Mouse (Mus musculus) mesoderm, embryonic 11.5 days (tissue): Measurements from ENCODE around the gene Gnb2.

Source experiments
- DNase-seq: peaks from one replicate; pipeline ENCODE4 v3.0.0-alpha.2; 2012; ENCODE audit warnings: low read depth, low spot score

Gnb2 gene

DNA sequence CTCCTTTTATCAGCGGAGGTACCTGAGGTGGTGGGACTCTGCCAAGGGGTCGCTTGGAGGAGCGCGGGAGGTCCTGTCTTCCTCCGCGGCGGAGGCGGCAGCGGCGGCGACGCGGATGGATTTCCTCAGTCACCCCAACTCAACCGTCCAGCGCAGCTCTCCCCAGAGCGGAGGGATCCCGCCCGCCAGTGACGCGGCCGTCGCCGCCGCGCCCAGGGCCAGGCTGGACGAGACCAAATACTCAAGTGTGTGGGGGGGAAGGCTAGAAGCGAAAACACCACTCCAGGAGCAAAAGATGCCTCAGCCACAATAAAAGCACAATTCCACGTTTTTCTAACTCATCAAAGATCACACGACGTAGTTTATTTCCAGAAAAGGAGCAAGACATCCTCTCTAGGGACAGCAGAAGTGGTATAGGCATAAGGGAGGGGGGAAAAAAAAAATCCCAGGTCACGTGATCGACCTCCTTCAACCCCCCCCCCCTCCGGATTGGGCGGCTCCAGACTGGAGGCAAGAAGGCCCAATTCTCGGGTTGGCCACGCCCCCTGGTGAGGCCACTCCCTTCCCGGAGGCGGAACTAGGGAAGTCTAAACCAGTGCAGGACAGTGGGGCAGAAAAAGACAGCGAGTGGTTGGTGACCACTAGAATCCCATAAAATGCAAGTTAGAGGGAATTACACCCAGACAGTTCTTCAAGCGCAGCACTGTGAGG, at the start of gene Gnb2, which contains the start of gene Epo:
Gene Gnb2 (minus strand): TSS at position 394 of the 711 bp plus-strand sequence.
Gene Epo (minus strand): TSS at position 126 of the 711 bp plus-strand sequence.
- peak; percentile 99 for DNase-seq

DNA sequence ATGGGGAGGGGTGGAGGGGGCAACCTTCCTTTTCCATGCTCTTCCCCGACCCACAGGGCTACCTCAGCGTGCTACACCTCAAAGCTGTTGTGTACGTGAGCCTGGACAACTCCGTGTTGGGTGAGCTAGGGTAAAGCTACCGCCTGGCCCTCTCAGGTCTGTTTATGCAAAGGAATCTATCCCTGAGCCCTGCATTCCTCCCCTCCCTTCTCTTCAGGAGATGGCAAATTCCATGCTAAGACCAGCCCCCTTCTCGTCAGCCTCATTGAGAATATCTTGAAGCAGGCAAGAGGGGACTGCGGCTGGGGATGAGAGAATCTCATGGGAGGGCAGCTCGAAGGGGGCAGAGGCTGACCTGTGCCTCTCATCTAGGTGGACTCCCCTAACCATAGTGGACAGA, 49.4 kb upstream of the Gnb2 start:
- no peak for DNase-seq

DNA sequence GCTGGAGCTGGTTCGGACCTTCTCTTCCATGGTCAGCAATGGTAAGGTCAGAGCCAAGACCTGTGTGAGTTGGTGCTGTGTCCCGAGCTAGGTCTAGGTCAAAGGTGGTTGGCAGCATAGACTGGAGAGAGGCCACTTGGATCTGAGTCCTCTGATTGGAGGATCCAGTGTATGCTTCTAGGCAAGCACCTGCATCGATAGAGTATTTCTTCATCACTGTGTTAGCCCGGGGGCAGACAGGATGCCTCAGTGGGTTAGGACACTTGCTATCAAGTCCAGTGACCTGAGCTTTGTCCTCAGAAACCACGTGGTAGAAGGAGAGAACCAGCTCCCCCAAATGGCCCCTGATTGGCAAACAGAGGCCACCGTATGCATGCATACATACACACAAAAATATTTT, 46.9 kb upstream of the Gnb2 start:
- no peak for DNase-seq

DNA sequence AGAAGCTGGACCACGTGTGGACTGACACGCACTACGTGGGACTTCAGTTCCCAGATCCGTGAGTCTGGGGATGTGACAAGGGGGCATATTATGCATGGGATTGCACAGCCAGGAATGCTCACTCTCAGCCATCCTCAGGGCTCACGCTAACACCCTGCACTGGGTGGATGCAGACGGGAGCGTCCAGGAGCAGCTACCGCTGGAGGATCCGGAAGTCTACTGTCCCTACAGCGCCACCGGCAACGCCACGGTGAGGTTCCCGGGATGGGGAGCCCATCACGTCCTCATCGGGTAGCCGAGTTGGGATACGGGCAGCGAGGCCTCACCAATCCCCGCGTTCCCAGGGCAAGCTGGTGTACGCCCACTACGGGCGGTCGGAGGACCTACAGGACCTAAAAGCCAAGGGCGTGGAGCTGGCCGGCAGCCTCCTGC, 41.2 kb upstream of the Gnb2 start:
- DNase-seq = peak; percentile 38

DNA sequence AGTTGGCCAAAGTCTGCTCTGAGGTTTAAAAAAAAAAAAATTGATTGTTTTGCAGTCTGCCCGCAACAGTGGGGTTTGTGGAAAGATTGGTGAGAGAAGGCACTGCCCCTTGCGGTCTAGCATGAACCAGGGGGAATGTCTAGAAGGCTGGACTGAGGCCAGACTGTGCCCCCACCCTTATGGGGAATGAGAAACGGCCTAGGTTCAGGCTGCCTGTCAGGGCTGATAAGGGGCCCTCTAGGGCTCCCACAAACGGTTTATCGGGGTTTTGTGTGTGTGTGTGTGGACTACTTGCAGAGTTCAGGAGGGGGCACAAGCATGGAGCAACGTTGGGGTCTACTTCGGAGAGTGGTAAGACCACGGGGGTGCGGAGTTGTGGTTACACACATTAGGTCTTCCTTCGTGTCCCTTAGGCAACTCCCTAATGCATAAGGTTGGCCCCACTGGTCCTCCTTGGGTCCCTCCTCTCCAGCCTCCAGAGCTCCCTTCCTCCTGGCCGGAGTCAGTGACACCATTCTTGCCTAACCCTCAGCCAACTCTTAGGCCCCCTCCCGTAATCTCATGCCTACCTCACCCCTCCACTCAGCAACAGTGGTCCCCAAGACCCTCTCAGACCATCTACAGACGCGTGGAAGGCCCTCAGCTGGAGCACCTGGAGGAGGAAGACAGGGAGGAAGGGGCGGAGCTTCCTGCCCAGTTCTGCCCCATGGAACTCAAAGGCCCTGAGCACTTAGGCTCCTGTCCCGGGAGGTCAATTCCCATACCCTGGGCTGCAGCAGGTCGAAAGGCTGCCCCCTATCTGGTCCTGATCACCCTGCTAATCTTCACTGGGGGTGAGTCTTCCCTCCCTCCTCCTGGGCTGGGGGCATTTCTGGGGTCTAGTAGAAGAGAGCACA, 37.6 kb upstream of the Gnb2 start:
- no peak for DNase-seq

DNA sequence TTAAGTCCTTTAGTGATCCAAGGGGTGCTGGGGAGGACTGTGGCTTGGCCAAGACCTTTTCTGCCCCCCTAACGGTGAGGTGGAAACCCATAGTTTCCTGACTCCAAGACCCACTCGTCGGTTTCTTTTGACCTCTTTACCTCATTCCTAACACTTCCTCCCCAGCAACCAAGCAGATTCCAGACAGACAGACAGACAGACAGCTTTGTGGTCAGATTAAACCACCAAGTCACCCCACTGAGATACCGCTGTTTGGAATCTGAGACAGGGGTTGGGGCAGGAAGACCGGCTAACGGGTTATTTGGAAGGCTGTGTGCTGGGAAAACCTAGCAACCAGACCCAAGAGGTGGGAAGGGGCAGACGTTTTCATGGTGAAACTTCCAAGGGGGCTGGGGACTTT, 36.9 kb upstream of the Gnb2 start:
- no peak for DNase-seq

DNA sequence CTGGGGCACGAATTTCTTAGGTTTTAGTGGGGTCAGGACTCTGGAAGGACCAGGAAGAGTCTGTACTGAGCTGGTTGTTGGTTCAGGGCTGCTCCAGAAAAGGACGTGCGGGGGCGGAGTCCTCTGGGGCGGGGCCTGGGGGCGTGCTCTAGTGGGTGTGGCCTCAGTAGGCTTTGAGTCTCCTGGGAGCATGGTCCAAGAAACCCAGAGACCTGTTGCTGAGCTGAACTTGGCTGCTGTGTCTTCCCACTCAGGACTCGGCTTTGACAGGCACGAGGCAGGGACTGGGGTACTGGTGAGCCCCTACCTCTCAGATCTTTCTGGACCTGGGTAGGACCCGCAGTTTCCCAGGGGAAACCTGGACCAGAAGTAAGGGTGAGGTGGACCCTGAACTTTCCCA, 36.4 kb upstream of the Gnb2 start, which contains the start of gene Tfr2:
Gene Tfr2 (plus strand): TSS at position 176 of the 400 bp plus-strand sequence.
- DNase-seq = no peak

DNA sequence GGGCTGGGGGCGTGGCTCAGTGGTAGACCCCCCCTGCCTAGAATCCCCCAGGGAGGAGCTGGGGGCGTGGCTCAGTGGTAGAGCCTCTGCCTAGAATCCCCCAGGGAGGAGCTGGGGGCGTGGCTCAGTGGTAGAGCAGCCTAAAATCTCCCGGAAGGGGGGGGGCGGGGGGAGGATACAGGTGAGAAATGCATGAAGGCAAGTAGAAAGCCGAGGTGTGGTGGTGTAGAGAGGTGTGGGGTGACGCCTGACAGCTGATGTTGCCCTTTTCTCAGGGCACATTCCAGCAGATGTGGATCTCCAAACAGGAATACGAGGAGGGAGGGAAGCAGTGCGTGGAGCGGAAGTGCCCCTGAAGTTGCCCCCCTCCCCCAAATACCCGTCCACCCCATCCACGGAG, 35.7 kb upstream of the Gnb2 start:
- no peak for DNase-seq

DNA sequence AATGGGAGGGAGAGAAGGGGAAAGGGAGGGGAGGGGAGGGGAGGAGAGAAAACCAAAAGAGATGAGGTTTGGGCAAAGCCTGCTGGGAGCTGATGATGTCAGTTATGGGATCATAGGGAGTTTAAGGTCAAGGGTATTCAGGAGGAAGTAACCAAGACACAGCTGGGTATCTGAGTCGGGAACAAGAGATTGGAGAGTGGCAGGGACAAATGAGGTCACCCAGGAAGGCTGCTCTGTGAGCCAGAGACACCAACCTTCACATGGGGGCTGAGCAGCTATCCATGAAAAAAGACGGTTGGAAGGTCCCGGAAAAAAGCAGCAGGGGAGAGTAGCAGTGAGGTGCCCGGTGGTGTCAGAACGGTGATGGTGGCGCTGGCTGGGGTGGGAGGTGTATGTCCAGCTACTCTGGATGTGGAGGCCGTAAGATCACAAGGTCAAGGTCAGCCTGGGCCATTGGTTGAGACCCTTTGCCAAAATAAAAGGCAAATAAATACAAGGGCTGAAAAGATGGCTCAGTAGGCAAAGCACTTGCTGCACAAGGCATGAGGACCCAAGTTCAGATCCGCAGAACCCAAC, 35.0 kb upstream of the Gnb2 start:
- DNase-seq = no peak

DNA sequence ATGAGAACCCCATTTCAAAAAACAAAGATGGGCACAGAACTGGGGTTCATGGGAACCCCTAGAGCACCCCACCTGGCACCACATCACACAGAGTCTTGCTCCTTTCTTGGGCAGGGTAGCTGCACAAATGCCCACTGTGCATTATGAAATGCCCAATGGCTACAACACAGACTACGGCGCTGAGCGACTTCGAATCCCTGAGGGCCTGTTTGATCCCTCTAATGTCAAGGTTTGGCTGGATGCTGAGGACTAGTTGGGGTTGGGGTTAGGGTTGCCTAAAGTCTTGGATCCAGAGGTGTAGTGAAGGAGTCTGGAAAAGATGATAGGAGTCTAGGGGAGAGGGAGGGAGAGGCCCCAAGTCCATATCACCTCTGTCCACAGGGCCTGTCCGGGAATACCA, 33.1 kb upstream of the Gnb2 start:
- DNase-seq = no peak

DNA sequence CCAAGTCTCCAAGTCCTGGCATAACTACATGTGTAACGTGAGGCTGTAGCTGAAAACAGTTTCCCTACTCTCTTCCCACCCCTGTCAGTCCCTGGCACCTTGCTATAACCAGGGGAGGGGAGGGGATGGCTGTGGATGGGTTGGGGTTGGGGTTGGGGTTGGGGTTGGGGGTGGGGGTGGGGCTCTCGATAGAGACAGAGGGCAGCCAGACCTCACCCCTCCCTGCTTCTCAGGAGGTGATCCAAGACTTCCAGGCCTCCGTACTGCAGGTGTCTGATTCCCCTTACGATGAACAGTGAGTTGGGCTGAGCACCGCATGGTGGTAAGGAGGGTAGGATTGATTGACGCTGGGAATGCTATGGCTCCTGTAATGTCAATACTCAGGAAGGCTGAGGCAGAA, 32.4 kb upstream of the Gnb2 start:
- no peak for DNase-seq

DNA sequence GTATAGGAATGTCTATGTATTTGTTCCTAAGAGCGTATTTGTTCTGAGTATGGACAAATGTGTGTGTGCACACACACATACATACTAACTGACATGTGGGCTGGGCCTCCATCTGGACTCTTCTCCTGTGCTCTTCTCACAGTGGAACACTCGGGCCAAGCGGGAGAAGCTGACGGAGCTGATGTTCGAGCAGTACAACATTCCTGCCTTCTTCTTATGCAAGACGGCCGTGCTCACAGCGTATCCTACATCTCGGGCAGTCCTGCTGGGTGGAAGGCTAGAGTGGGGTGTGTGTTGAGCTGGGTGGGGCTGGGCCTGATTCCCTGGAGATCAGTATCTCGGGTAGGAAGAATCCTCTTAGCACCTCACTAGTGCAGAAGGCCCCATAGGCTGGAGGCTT, 29.7 kb upstream of the Gnb2 start:
- DNase-seq = no peak

DNA sequence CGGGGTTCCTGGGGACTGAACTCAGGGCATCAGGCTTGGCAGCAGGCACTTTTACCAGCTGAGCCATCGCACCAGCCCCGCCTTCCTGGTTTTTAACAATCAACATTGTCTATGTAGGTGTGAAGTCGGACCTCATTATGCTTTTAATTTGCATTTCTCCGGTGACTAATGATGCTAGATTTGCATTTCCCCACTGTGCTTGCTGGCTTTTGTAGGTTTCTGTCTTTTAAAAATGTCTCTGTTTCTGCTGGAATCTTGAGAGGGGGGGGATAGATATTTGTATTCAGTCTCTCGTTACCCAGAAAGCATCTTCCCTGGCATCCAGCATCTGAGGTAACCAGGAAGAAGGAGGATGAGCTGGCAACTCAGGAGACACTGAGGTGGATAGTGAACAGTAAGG, 28.2 kb upstream of the Gnb2 start:
- no peak for DNase-seq

DNA sequence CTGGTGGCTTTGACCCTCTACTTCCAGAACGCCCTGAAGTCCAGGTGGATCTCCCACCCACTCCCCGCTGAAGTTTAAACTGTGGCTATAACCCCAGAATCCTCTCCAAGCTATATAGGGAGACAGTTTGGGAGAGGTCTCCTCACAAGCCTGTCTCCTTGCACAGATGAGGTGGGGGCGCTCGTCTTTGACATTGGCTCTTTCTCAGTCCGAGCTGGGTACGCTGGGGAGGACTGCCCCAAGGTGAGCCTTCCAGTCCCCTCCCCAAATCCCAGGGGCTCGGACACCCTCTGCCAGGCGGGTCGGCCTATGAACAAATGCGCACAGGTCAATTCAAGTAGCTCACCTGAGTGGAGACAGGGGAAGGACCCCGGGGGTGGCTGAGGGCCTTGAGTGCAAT, 20.6 kb upstream of the Gnb2 start:
- DNase-seq = no peak

DNA sequence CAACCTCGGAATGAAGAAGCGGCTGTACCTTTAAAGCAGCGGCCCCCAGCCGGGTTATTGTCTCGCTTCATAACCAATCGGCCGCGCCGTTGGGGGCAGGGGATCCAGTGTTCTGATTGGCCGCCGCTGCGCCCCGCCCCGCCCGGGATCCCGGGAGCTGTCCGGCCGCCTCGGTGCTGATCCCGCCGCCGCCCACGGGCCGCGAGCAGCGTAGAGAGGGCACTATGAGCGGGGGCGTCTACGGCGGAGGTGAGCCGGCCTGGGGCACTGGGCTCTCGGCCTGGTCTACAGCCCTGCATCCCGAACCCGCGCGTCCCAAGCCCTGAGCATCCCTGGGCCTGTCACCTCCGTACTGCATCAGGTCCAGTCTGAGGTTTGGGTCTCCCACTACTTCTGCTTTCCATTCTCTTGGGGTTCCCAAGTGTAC, 20.1 kb upstream of the Gnb2 start, which contains the start of gene Actl6b:
Gene Actl6b (plus strand): TSS at position 107 of the 427 bp plus-strand sequence.
- peak; percentile 83 for DNase-seq

DNA sequence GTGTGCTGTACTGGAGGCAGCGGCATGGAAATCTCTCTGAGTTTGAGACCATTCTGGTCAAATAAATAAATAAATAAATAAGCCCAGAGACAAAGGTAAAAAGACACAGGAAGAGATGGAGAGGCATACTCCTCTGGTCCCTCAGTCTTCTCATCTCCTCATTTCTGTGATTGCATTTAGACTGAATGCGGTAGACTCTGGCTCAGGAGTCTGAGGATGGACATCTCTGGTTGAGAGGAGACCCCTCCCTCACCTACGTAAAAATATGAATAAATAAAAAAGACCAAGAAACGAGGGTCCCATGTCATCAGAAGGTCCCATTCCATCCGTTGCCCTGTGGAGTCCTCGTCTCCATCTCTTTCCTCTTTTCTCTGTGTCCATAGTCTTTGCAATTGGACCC, 19.7 kb upstream of the Gnb2 start:
- no peak for DNase-seq

DNA sequence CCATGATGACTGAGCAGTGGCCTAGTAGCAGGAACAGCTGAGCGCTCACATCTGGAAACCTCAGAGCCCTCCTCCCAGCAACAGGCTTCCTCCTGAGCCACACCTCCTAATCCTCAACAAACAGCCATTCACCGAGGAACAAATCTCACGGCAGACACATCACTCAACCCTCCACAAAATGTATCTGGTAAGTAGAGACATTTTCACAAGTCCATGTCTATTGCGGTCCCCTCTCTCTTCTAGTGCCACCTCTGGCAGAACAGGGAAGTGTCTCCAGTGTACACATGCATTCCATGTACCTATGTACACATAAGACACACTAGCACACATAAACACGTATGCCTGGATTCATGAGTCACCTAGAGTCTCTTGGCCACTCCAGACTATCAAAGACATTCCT, 17.8 kb upstream of the Gnb2 start:
- DNase-seq = no peak

DNA sequence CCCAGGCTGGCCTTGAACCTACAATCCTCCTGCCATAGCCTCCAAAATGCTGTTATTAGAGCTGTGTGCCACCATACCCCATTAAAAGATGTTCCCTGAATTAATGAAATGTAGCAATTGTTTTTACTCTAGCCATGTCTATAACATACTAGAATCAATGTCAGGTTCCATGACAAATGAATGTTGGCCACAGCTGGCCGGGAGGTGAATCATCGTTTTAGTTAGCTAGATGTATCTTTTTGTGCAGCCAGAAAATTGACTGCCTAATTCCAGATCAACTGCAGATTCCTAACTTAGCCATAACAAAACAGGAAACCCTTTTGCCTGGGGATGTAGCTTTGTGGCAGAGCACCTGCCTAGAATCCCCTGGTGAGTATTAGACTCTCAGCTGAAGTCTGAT, 16.5 kb upstream of the Gnb2 start:
- no peak for DNase-seq

DNA sequence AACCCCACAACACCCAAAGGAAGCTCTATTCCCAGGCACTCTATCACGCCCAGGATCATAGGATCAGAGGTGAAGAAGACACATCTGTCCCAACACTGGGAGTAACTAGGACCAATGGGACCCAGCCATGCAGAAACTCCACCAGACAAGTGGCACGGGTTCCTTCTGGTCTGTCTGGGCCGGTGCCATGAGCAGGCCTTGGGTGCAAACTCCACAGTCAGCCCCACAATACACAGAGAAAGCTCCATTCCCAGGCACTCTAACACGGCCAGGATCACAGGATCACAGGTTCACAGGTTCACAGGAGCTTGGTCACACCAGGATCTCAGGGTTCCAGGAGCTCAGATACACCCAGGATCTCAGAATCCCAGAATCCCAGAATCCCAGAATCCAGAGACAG, 12.3 kb upstream of the Gnb2 start:
- no peak for DNase-seq

DNA sequence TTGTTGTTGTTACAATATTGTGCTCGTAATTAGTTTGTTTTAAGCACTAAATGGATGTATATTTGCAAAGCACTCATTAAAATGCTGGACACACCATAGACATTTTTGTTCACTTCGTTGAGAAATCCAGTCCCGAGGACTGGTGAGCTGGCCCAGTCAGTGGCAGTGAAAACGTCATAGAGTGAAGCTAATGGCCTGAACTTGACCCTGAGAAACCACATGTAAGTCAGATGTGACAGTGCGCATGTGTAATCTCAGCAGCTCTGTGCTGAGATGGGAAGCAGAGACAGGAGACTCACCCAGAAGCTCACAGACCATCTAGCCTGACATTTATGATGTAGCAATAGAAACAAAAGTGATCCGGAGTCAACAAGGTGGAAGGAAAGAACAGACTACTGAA, 11.6 kb upstream of the Gnb2 start:
- DNase-seq = no peak

DNA sequence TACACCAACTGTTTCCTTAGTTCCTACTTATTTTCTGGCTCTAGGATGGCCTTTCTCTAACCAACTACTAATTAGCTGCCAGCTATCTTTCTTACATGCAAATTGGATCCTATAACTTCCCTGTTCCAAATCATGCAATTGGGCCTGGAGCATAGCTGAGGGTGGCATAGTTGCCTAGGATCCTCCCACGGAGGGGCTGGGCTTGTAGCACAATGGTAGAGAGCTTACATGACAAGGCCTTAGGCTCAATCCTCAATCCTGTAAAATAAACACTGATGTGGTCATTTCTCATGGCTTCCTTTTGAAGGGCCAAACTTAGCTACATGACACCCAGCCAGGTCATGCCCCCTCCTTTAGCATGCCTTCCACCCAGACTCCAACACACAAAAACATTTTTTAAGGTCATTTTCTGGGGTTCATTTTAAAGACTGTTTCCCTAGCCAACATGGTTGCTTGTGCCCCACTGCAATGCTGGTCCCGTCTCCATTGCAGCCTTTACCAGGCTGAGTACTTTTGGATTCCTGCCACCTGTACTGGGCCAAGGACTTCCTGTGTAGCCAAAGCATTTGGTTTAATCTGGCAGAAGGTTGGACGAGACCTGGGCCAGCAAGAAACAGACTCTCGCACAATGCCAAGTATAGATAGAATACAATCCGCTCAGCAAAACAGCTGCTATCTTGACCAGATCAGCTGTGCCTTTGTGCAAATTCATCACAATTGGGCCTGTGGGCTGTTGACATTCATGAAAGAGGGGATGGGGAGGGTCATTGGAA, 8.6 kb upstream of the Gnb2 start:
- no peak for DNase-seq

DNA sequence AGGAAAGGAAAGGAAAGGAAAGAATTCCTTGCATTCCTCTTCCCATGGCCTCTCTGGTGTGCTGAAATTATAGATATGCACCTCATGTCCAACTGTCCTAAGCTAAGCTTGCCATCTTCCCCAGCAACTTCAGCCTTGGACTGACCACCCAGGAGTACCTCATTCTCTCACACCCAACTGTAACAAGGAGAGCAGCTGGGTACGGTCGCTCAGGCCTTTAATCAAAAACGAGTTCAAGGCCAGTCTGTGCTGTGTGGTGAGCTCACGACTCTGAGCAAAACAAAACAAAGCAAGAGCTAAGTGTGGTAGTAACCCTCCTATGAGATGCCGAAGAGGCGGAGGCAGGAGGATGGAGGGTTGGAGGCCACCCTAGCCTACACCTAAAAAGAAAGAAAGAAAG, 7.7 kb upstream of the Gnb2 start:
- no peak for DNase-seq
